ENCODE assay signal across 20 mouse cellular contexts in the genomic region with DNA sequence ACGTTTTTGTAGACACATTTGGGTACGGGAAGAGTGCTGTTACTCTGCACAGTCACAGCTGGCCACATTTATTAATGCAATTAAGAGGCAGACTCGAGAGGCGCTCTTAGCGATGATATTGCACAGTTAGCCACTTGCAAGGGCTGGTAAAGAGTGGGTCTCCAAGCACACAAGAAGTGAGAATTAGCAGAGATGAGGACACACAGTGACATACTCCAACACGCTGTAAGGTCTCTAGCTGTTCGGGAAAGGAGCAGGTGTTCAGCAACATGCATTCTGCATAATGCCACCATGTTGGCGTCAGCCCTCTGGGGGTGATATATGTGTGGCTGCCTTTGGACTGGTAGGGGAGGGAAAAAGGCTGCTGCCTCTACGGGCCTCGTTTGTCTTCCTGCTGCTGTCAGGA.
A peak's percentile ranks its signal among the peaks of the same experiment; 100 is the strongest.
DNase-seq lines count a peak whose midpoint lies in the region; ATAC-seq and TF ChIP-seq lines count a peak whose summit lies in the region.
"Had no signal": no experiment of that assay in that cellular context is flagged by ENCODE, and none has a peak within 500 bp of the region (broad histone marks: within the 10 kb centered on the region; RNA-seq: fewer than 3 reads in every experiment).

No protein-coding gene starts in this region.

- no peak overlapping the region for H3K4me2 ChIP-seq in hindbrain, embryonic 15.5 days
- no peak overlapping the region for H3K4me2 ChIP-seq in midbrain, embryonic 16.5 days (ENCODE audit: low read length)
- H3K4me2 ChIP-seq in intestine, embryonic 16.5 days (ENCODE audit: low read depth, low read length) = no peak overlapping the region
- H3K4me2 ChIP-seq: heart, embryonic 11.5 days; intestine, embryonic 15.5 days; liver, embryonic 11.5 days; lung, embryonic 14.5 days; stomach, embryonic 15.5 days had no signal

- WGBS in hindbrain, embryonic 15.5 days = 43% methylated on average over 10 of the region's 10 CpGs
- 61% methylated on average over 10 of the region's 10 CpGs for WGBS in midbrain, embryonic 16.5 days
- 65% methylated on average over 10 of the region's 10 CpGs for WGBS in intestine, embryonic 16.5 days
- 85% methylated on average over 10 of the region's 10 CpGs for WGBS in thymus, adult 2 months

- peak; percentile 13 for DNase-seq in cerebellum, adult 11-12 months
- no peak for DNase-seq in cerebellum, adult 9-10 months
- DNase-seq in brain, embryonic 14.5 days (ENCODE audit: low read depth) = peak; percentile 54
- DNase-seq in thymus, adult 2 months = no peak
- no peak for DNase-seq in urinary bladder, postnatal 36 days (ENCODE audit: low spot score in 2 of 2)
- DNase-seq: cerebellum, postnatal 14 days; embryo, embryonic 11 days; gastrocnemius, postnatal 25 days; heart, postnatal 14 days; left cerebral cortex, postnatal 4 days; lung, embryonic 14.5 days had no signal

- peak overlapping the region; percentile 62 for H3K27ac ChIP-seq in hindbrain, embryonic 15.5 days (replicated peaks)
- no peak overlapping the region for H3K27ac ChIP-seq in midbrain, embryonic 16.5 days (ENCODE audit: low read length)
- H3K27ac ChIP-seq in intestine, embryonic 16.5 days (ENCODE audit: low read length) = no peak overlapping the region
- H3K27ac ChIP-seq in thymus, adult 2 months (ENCODE audit: control insufficient read depth, insufficient read depth, low read length) = no peak overlapping the region
- H3K27ac ChIP-seq: intestine, embryonic 15.5 days; macrophage; stomach, embryonic 15.5 days had no signal

- no peak for TF ChIP-seq POLR2A in brain, embryonic 14.5 days (IDR thresholded peaks at IDR 0.05; ENCODE audit: borderline replicate concordance, extremely low read depth, insufficient read depth, insufficient read length, poor library complexity, severe bottlenecking)
- TF ChIP-seq POLR2A in thymus, adult 2 months (IDR thresholded peaks at IDR 0.05; ENCODE audit: control insufficient read depth, extremely low read depth, insufficient read depth, low read length, poor library complexity) = no peak

- H3K36me3 ChIP-seq in hindbrain, embryonic 15.5 days = no peaks in the 10 kb centered on the region
- H3K36me3 ChIP-seq in midbrain, embryonic 16.5 days (ENCODE audit: control insufficient read depth, insufficient read depth, low read length) = no peaks in the 10 kb centered on the region
- no peaks in the 10 kb centered on the region for H3K36me3 ChIP-seq in intestine, embryonic 16.5 days (ENCODE audit: control insufficient read depth, insufficient read depth, low read length)
- no peaks in the 10 kb centered on the region for H3K36me3 ChIP-seq in thymus, adult 2 months (ENCODE audit: control insufficient read depth, insufficient read depth, low read length)
- H3K36me3 ChIP-seq: intestine, embryonic 15.5 days; stomach, embryonic 15.5 days had no signal

- TF ChIP-seq CTCF in brain, embryonic 14.5 days (IDR thresholded peaks at IDR 0.05; ENCODE audit: borderline replicate concordance, extremely low read depth, insufficient read depth, insufficient read length) = no peak
- no peak for TF ChIP-seq CTCF in thymus, adult 2 months (IDR thresholded peaks at IDR 0.05; ENCODE audit: borderline replicate concordance, control insufficient read depth, extremely low read depth, insufficient read depth, low read length, poor library complexity)

- H3K9me3 ChIP-seq in hindbrain, embryonic 15.5 days = no peaks in the 10 kb centered on the region
- no peaks in the 10 kb centered on the region for H3K9me3 ChIP-seq in midbrain, embryonic 16.5 days (replicated peaks; ENCODE audit: control insufficient read depth, low read length, poor library complexity, severe bottlenecking)
- no peaks in the 10 kb centered on the region for H3K9me3 ChIP-seq in intestine, embryonic 16.5 days (ENCODE audit: control insufficient read depth, low read length)
- H3K9me3 ChIP-seq: intestine, embryonic 15.5 days; stomach, embryonic 15.5 days had no signal

- ATAC-seq in hindbrain, embryonic 15.5 days (ENCODE audit: low FRiP score, low read depth) = peak; percentile 74
- ATAC-seq in midbrain, embryonic 16.5 days = peak; percentile 44
- ATAC-seq in intestine, embryonic 16.5 days = no peak
- ATAC-seq: CD4-positive, CD25-positive, alpha-beta regulatory T cell, adult 4 months; intestine, embryonic 15.5 days had no signal

- no peaks in the 10 kb centered on the region for H3K27me3 ChIP-seq in hindbrain, embryonic 15.5 days
- H3K27me3 ChIP-seq in midbrain, embryonic 16.5 days (ENCODE audit: control insufficient read depth, insufficient read depth, low read depth, low read length) = no peaks in the 10 kb centered on the region
- no peaks in the 10 kb centered on the region for H3K27me3 ChIP-seq in intestine, embryonic 16.5 days (replicated peaks; ENCODE audit: control insufficient read depth, insufficient read depth, low read length)
- no peaks in the 10 kb centered on the region for H3K27me3 ChIP-seq in thymus, adult 2 months (ENCODE audit: control insufficient read depth, insufficient read depth, low read length)
- H3K27me3 ChIP-seq: intestine, embryonic 15.5 days; stomach, embryonic 15.5 days had no signal

- H3K9ac ChIP-seq in hindbrain, embryonic 15.5 days = no peak overlapping the region
- no peak overlapping the region for H3K9ac ChIP-seq in midbrain, embryonic 16.5 days (ENCODE audit: low read depth, low read length)
- no peak overlapping the region for H3K9ac ChIP-seq in intestine, embryonic 16.5 days (ENCODE audit: low read depth, low read length)
- H3K9ac ChIP-seq: intestine, embryonic 15.5 days; lung, embryonic 14.5 days; stomach, embryonic 15.5 days had no signal

- no peak overlapping the region for H3K4me3 ChIP-seq in hindbrain, embryonic 15.5 days
- no peak overlapping the region for H3K4me3 ChIP-seq in midbrain, embryonic 16.5 days (ENCODE audit: low read depth, low read length)
- H3K4me3 ChIP-seq in intestine, embryonic 16.5 days (ENCODE audit: low read length) = no peak overlapping the region
- no peak overlapping the region for H3K4me3 ChIP-seq in thymus, adult 2 months (ENCODE audit: control insufficient read depth, insufficient read depth, low read length)
- H3K4me3 ChIP-seq: intestine, embryonic 15.5 days; stomach, embryonic 15.5 days had no signal

- H3K4me1 ChIP-seq in hindbrain, embryonic 15.5 days (replicated peaks) = peaks cover 20% of the 10 kb centered on the region
- peaks cover 13% of the 10 kb centered on the region; the same call in 1 of the 2 replicates for H3K4me1 ChIP-seq in midbrain, embryonic 16.5 days (ENCODE audit: control insufficient read depth, insufficient read depth, low read length)
- no peaks in the 10 kb centered on the region for H3K4me1 ChIP-seq in intestine, embryonic 16.5 days (ENCODE audit: control insufficient read depth, insufficient read depth, low read length)
- no peaks in the 10 kb centered on the region for H3K4me1 ChIP-seq in thymus, adult 2 months (replicated peaks; ENCODE audit: control insufficient read depth, insufficient read depth, low read length)
- H3K4me1 ChIP-seq: intestine, embryonic 15.5 days; stomach, embryonic 15.5 days had no signal

Comparison
In these comparisons a context has a peak if more than half of its experiments do, and no peak if none do; other contexts are left out.
1. DNase-seq: peak in cerebellum, adult 11-12 months (single experiment) and brain, embryonic 14.5 days (single experiment); none in cerebellum, adult 9-10 months (single experiment), thymus, adult 2 months (single experiment) and urinary bladder, postnatal 36 days (0 of 2).